Mouse (Mus musculus): ENCODE data around the gene Pomp. TPM values are rescaled to one million over a fixed set of nuclear protein-coding genes. Genes with fewer than 3 reads are reported as not detected.
A peak's percentile ranks its signal among the peaks of the same experiment; 100 is the strongest.

The Pomp gene
- polyA plus RNA-seq, 1 experiment from 2014 or later = 409 TPM

DNA sequence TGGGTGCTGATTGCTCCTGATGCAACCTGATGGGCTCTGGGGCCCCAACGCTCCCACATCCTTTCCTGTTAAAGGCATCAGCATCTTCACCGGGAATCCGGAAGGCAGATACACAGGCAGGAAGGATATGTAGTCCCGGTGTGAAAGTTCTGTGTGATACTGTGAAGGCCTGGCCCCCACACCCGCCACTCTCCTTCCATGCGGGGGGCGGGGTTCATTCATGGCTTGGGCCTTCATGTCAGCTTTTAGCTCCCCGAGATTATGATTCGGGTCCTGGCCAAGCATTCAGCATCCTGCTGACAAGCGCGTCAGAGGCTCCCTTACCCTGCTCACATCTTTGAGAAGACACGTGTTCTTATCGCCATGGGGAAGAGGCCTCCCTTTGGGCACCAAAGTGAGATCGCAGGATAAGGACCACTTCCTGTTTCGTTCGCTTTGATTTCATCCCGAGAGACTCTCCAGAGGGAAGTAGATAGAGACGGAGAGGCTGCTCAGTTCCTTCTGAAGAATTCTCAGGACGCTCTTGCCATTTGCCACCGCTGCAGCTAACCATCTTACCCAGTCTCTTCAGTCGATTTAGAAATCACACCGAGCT is 34.8 kb upstream of the Pomp start:
- H3K4me1 ChIP-seq (ENCODE audit: insufficient read depth, low read length) = peaks cover 15% of the 10 kb centered on the region
- WGBS = 37% methylated on average over 22 of the region's 22 CpGs
- H3K4me3 ChIP-seq (ENCODE audit: low read length) = peak overlapping the region; percentile 13; the same call in 1 of the 2 replicates
- 0 out of 2 replicates have a peak overlapping the region, but pooled peaks have one; percentile 34 for H3K27ac ChIP-seq (ENCODE audit: low read length)
- H3K9ac ChIP-seq (replicated peaks; ENCODE audit: low read length) = no peak overlapping the region
- H3K36me3 ChIP-seq (ENCODE audit: insufficient read depth, low read length) = no peaks in the 10 kb centered on the region
- ATAC-seq (ENCODE audit: low FRiP score, low TSS enrichment) = no peak
- H3K9me3 ChIP-seq (ENCODE audit: low read length) = no peaks in the 10 kb centered on the region
- H3K27me3 ChIP-seq (ENCODE audit: insufficient read depth, low read length) = no peaks in the 10 kb centered on the region
- H3K4me2 ChIP-seq (replicated peaks; ENCODE audit: low read depth, low read length) = peak overlapping the region; percentile 35

DNA sequence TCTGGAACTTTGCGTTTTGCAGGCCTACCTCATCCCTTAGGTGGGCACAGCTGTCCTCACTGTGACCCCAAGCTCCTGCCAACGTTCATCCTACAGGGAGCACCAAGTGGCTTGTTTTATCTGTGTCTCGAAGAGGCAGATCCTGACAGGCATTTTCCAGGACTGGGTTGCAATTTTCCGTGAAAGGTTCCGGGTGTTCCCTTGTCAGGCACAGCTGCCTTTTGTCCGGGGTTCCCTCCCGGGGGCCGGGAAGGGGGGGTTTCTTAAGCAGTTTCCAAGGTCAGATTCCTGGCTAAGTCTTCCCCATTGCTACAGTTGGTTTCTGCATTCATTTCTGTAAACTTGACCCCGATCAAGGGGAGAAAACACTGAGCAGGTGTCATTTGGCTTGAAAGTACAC is 34.2 kb upstream of the Pomp start:
- H3K4me1 ChIP-seq (ENCODE audit: insufficient read depth, low read length) = peaks cover 15% of the 10 kb centered on the region
- no peak overlapping the region for H3K9ac ChIP-seq (replicated peaks; ENCODE audit: low read length)
- peak overlapping the region; percentile 13; the same call in 1 of the 2 replicates for H3K4me3 ChIP-seq (ENCODE audit: low read length)
- WGBS = 31% methylated on average over 9 of the region's 9 CpGs
- ATAC-seq (ENCODE audit: low FRiP score, low TSS enrichment) = no peak
- peak overlapping the region; percentile 35 for H3K4me2 ChIP-seq (replicated peaks; ENCODE audit: low read depth, low read length)
- H3K27me3 ChIP-seq (ENCODE audit: insufficient read depth, low read length) = no peaks in the 10 kb centered on the region
- H3K36me3 ChIP-seq (ENCODE audit: insufficient read depth, low read length) = no peaks in the 10 kb centered on the region
- no peaks in the 10 kb centered on the region for H3K9me3 ChIP-seq (ENCODE audit: low read length)
- H3K27ac ChIP-seq (ENCODE audit: low read length) = 0 out of 2 replicates have a peak overlapping the region, but pooled peaks have one; percentile 34

DNA sequence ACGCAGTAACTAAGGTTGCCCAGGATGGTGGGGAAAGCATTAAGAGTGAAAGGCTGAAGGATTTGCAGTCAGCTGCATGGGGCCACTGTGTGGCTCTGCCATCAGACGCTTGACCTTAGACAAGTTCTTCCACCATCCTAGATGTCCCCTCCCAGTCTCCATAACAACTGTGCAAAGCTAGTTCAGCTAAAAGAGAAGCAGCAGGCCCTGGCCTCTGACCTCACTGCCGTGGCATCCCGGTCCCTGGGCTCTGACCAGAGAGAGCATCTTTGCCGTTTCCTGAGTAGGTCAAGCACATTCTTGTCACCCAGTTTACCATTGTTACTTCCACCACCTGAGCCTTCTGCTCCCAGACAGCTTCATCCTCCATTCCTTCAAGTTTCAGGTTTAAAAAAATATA is 33.7 kb upstream of the Pomp start:
- no peak overlapping the region for H3K27ac ChIP-seq (ENCODE audit: low read length)
- no peaks in the 10 kb centered on the region for H3K27me3 ChIP-seq (ENCODE audit: insufficient read depth, low read length)
- H3K4me2 ChIP-seq (replicated peaks; ENCODE audit: low read depth, low read length) = 0 out of 2 replicates have a peak overlapping the region, but pooled peaks have one; percentile 35
- no peak for ATAC-seq (ENCODE audit: low FRiP score, low TSS enrichment)
- peaks cover 15% of the 10 kb centered on the region for H3K4me1 ChIP-seq (ENCODE audit: insufficient read depth, low read length)
- no peaks in the 10 kb centered on the region for H3K36me3 ChIP-seq (ENCODE audit: insufficient read depth, low read length)
- no peaks in the 10 kb centered on the region for H3K9me3 ChIP-seq (ENCODE audit: low read length)
- WGBS = 31% methylated on average over 5 of the region's 5 CpGs
- H3K9ac ChIP-seq (replicated peaks; ENCODE audit: low read length) = no peak overlapping the region
- H3K4me3 ChIP-seq (ENCODE audit: low read length) = no peak overlapping the region

DNA sequence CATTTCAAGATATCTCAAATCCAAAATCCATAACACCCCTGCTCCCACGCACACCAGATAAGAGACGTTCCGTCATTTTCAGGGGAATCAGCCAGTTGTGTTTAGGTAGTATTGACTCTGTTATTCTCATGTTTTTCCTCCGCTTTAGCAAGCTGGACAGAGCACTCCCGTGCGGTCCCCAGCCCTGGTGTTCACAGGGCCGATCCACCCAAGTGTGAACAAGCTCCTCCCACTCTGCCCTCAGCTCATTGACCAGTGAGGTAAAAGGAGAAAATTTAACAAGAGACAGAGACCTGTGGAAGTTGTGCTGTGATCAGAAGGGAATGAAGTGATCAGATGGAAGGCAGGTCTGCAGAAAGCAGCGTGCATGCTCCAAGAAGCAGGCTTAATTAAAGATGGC is 31.4 kb upstream of the Pomp start:
- 52% methylated on average over 8 of the region's 8 CpGs for WGBS
- ATAC-seq (ENCODE audit: low FRiP score, low TSS enrichment) = peak; percentile 82; the same call in 1 of the 2 replicates

DNA sequence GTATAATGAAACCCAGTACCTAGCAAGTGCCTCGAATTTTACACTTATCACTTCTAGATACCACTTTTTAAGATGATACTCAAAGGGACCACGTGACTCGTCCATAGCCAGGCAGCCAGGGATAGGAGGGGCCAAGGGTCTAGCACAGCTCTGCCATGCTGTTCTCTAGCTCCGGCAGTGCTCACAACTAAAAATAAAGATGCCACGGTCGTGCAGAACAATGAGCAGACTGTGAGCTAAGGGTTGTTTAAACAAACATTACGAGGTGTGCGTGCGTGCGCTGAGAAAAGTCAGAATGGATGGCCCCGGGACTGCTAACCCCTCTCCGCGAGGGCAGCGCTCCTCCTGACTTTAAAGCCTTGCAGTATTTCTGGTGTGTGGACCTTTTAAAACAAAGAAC is 27.4 kb upstream of the Pomp start:
- Histone ChIP-seq H3K4me3 (ENCODE audit: low read length) (no peak overlapping the region), H3K27ac (ENCODE audit: low read length) (no peak overlapping the region), H3K36me3 (ENCODE audit: insufficient read depth, low read length) (no peaks in the 10 kb centered on the region), H3K4me1 (ENCODE audit: insufficient read depth, low read length) (peaks cover 10% of the 10 kb centered on the region; the same call in 1 of the 2 replicates), H3K4me2 (replicated peaks; ENCODE audit: low read depth, low read length) (no peak overlapping the region), H3K9ac (replicated peaks; ENCODE audit: low read length) (no peak overlapping the region), H3K9me3 (ENCODE audit: low read length) (no peaks in the 10 kb centered on the region), H3K27me3 (ENCODE audit: insufficient read depth, low read length) (peaks cover 4% of the 10 kb centered on the region; the same call in 1 of the 2 replicates)
- no peak for ATAC-seq (ENCODE audit: low FRiP score, low TSS enrichment)
- 32% methylated on average over 14 of the region's 14 CpGs for WGBS

More for the DNA sequence above, 31.4 kb upstream of the Pomp start:
- no peak overlapping the region for H3K27ac ChIP-seq (ENCODE audit: low read length)
- H3K36me3 ChIP-seq (ENCODE audit: insufficient read depth, low read length) = no peaks in the 10 kb centered on the region
- H3K9ac ChIP-seq (replicated peaks; ENCODE audit: low read length) = no peak overlapping the region
- peaks cover 15% of the 10 kb centered on the region for H3K4me1 ChIP-seq (ENCODE audit: insufficient read depth, low read length)
- no peak overlapping the region for H3K4me2 ChIP-seq (replicated peaks; ENCODE audit: low read depth, low read length)
- no peak overlapping the region for H3K4me3 ChIP-seq (ENCODE audit: low read length)
- H3K27me3 ChIP-seq (ENCODE audit: insufficient read depth, low read length) = no peaks in the 10 kb centered on the region
- H3K9me3 ChIP-seq (ENCODE audit: low read length) = no peaks in the 10 kb centered on the region

DNA sequence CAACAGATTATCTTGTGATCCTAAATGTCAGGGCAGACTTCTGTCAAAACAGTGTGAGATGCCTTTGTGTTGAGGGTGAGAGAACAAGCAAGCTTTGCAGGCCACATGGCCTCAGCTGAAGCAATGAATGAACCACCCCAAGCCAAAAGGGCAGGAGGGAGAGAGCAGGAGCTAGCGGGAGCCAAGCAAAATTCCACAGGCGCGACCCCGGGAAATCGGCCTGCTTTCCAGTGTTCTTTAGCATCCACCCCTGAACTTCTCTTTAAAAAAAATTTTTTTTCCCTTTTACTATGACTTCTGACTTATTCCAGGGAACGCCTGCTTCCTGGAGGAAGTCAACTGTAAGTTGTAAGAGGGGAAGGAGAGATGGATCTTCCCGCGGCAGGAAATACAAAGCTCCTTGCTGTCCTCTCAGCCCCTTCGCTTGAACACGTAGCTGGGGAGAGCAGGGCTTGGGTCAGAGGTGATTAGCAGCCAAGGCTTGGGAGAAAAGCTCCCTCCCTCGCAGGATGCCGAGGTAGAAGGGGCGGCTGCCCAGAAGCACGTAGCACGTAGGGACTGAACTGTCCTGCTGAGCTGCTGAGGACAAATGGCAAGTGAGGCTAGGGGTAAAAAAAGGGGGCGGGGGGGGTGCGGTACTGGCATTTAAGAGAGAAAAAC is 25.3 kb upstream of the Pomp start:
- peaks cover 4% of the 10 kb centered on the region; the same call in 1 of the 2 replicates for H3K27me3 ChIP-seq (ENCODE audit: insufficient read depth, low read length)
- peaks cover 10% of the 10 kb centered on the region; the same call in 1 of the 2 replicates for H3K4me1 ChIP-seq (ENCODE audit: insufficient read depth, low read length)
- no peaks in the 10 kb centered on the region for H3K36me3 ChIP-seq (ENCODE audit: insufficient read depth, low read length)
- H3K4me2 ChIP-seq (replicated peaks; ENCODE audit: low read depth, low read length) = 0 out of 2 replicates have a peak overlapping the region, but pooled peaks have one; percentile 1
- H3K9me3 ChIP-seq (ENCODE audit: low read length) = no peaks in the 10 kb centered on the region
- H3K4me3 ChIP-seq (ENCODE audit: low read length) = no peak overlapping the region
- H3K27ac ChIP-seq (ENCODE audit: low read length) = peak overlapping the region; percentile 39; the same call in 1 of the 2 replicates
- 10% methylated on average over 17 of the region's 17 CpGs for WGBS
- 0 out of 2 replicates have a peak, but pooled peaks have one; percentile 27 for ATAC-seq (ENCODE audit: low FRiP score, low TSS enrichment)
- H3K9ac ChIP-seq (replicated peaks; ENCODE audit: low read length) = no peak overlapping the region

DNA sequence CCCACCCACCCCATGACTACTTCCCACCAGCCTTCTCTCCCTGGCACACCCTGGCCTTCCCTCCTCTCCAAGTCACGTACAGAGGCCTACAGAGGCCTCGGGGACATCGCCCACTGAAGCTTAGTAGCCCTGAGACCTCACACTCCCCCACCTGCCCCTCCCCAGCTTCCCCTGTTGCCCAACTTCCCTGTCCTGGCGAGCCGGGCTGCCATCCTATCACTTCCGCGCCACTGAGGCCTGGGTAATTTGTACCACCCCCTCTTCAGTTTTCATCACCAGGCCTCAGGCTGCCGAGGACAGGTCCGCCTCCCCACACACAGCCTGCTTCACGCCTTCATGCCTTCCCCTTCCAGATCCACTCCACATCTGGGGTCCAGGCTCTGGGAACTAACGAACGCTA is 20.8 kb upstream of the Pomp start:
- no peaks in the 10 kb centered on the region for H3K9me3 ChIP-seq (ENCODE audit: low read length)
- H3K27me3 ChIP-seq (ENCODE audit: insufficient read depth, low read length) = peaks cover 4% of the 10 kb centered on the region; the same call in 1 of the 2 replicates
- peaks cover 10% of the 10 kb centered on the region; the same call in 1 of the 2 replicates for H3K4me1 ChIP-seq (ENCODE audit: insufficient read depth, low read length)
- H3K4me3 ChIP-seq (ENCODE audit: low read length) = no peak overlapping the region
- no peaks in the 10 kb centered on the region for H3K36me3 ChIP-seq (ENCODE audit: insufficient read depth, low read length)
- H3K9ac ChIP-seq (replicated peaks; ENCODE audit: low read length) = no peak overlapping the region
- H3K27ac ChIP-seq (ENCODE audit: low read length) = no peak overlapping the region
- no peak for ATAC-seq (ENCODE audit: low FRiP score, low TSS enrichment)
- 81% methylated on average over 12 of the region's 12 CpGs for WGBS
- H3K4me2 ChIP-seq (replicated peaks; ENCODE audit: low read depth, low read length) = no peak overlapping the region

DNA sequence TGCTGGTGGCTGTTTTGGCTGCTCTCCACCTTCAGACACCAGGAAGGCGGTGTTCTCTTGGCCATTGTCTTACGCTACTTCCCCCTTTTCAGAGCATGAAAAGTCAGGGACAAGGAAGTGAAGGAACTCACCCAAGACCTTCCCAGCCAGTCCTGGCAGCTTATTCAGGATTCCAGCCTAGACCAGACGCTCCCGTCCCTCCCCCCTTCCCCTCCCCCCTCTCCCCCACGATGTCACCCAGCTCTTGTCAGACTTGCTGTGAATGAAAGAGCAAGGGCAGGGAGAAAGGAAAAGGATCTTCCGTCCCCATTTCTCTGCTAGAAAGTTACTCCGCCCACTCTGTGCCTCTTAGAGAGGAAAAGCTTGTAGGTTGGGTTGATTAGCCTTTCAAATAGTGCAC is 16.9 kb upstream of the Pomp start:
- H3K27ac ChIP-seq (ENCODE audit: low read length) = no peak overlapping the region
- no peak for ATAC-seq (ENCODE audit: low FRiP score, low TSS enrichment)
- H3K4me1 ChIP-seq (ENCODE audit: insufficient read depth, low read length) = 0 out of 2 replicates have a peak, but pooled peaks cover 5% of the 10 kb centered on the region
- WGBS = 70% methylated on average over 6 of the region's 7 CpGs
- H3K9me3 ChIP-seq (ENCODE audit: low read length) = no peaks in the 10 kb centered on the region
- no peak overlapping the region for H3K4me3 ChIP-seq (ENCODE audit: low read length)
- no peak overlapping the region for H3K9ac ChIP-seq (replicated peaks; ENCODE audit: low read length)
- H3K4me2 ChIP-seq (replicated peaks; ENCODE audit: low read depth, low read length) = no peak overlapping the region
- no peaks in the 10 kb centered on the region for H3K36me3 ChIP-seq (ENCODE audit: insufficient read depth, low read length)
- no peaks in the 10 kb centered on the region for H3K27me3 ChIP-seq (ENCODE audit: insufficient read depth, low read length)

DNA sequence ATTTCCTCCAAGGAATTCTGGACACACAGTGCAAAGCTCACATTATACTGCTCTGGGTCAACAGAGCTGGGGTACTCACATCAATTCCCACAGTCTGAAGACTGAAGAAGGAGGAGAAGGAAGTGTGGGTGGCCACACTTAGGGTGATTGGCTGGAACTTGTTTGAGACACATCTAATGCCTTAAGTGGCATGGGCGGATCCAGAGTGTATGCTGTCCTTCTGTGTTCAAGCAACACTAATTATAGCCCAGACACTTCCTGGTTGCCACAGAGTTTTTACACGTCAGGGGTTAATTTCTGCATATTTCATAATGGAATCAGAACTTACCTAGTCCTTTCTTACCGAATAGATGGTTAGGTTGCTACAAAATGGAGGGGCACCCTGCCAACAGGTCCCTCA is 14.9 kb upstream of the Pomp start:
- Histone ChIP-seq H3K4me2 (replicated peaks; ENCODE audit: low read depth, low read length) (no peak overlapping the region), H3K27ac (ENCODE audit: low read length) (no peak overlapping the region), H3K9ac (replicated peaks; ENCODE audit: low read length) (no peak overlapping the region), H3K9me3 (ENCODE audit: low read length) (no peaks in the 10 kb centered on the region), H3K27me3 (ENCODE audit: insufficient read depth, low read length) (no peaks in the 10 kb centered on the region), H3K36me3 (ENCODE audit: insufficient read depth, low read length) (no peaks in the 10 kb centered on the region), H3K4me3 (ENCODE audit: low read length) (no peak overlapping the region), H3K4me1 (ENCODE audit: insufficient read depth, low read length) (0 out of 2 replicates have a peak, but pooled peaks cover 5% of the 10 kb centered on the region)
- no peak for ATAC-seq (ENCODE audit: low FRiP score, low TSS enrichment)
- WGBS = 59% methylated on average over 3 of the region's 3 CpGs

DNA sequence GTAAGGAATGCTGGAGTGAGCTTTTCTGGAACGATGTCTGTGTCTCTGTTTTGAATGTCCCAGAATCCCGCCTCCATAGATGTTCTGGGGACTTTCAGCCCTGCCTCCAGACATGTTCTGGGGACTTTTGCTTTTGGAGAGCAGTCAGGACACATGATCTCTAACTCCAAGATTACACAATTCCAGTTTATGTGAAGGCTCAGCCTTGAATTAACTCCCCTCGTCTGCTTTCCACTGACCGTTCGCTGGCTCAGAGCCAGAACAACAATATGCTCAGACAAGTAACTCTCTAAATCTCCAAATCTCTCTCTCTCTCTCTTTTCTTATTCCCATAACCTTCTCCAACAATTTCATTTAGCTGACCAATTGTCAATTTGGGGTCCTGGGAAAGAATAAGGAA is 12.9 kb upstream of the Pomp start:
- Histone ChIP-seq H3K4me3 (ENCODE audit: low read length) (no peak overlapping the region), H3K27ac (ENCODE audit: low read length) (no peak overlapping the region), H3K9ac (replicated peaks; ENCODE audit: low read length) (no peak overlapping the region), H3K36me3 (ENCODE audit: insufficient read depth, low read length) (no peaks in the 10 kb centered on the region), H3K4me1 (ENCODE audit: insufficient read depth, low read length) (0 out of 2 replicates have a peak, but pooled peaks cover 5% of the 10 kb centered on the region), H3K4me2 (replicated peaks; ENCODE audit: low read depth, low read length) (no peak overlapping the region), H3K9me3 (ENCODE audit: low read length) (no peaks in the 10 kb centered on the region), H3K27me3 (ENCODE audit: insufficient read depth, low read length) (no peaks in the 10 kb centered on the region)
- WGBS = 54% methylated on average over 5 of the region's 5 CpGs
- ATAC-seq (ENCODE audit: low FRiP score, low TSS enrichment) = no peak

All from kidney, embryonic 16.5 days (tissue).